Mouse (Mus musculus) kidney, postnatal 10 days (tissue): ENCODE results near the gene Rad17.
A peak's percentile ranks its signal among the peaks of the same experiment; 100 is the strongest.

ENCODE experiments used
- DNase-seq: peaks from one replicate; pipeline ENCODE4 v3.0.0; 2021; ENCODE audit warnings: mixed read lengths

Rad17 gene

DNA sequence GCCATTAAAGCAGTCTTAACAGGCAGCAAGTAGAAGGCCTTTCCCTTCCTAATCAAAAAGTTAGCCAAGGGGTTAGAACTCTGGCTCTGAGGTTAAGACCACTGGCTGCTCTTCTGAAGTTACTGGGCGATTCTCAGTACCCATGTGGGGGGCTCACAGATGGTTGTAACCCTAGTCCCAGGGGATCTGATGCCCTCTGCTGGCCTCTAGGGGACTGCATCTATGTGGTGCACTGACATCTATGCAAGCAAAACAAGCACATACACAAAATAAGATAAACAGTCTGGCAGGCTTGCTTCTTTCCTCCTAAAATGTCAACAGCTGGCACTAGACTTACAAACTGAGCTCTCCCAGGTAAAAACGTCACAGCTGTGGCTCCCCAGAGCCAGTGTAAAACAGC lies 37.9 kb downstream of the Rad17 start:
- DNase-seq: no peak

DNA sequence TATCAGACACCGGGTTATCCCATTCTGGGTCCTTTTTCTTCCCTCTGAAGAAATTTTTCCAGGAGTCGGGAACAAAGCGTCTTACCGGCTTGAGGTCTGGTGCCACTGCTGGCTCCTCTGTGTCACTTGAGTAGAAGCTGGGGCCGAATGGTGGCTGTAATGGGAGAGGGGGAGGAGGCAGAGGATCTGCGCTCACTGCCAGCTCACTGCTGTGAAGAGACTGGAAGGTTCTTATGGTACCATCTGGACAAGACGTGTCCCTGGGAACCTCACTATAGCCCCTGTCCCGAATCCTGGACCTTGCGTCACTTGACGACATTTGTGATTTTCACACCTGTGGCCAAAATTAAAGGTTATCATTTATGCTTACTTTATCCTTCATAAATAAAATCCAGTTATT lies 38.6 kb downstream of the Rad17 start:
- no peak for DNase-seq

DNA sequence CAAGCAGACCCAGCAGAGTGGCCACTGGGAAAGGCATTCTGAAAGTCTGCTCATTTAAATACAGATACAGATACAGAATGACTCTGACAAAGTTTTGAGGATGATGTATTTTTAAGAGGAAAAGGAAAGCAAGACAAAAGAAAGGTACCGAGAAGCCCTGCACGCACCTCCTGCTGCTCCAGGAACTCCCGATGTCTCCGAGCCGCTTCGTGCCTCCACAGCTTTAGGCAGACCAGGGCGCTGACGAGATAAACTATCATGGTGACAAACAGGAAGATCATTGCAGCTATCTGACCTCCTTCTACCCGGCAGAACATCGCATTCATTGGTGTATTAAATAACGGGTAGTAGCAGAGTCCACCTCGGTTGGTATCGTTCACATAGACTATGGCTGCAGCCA lies 39.6 kb downstream of the Rad17 start:
- DNase-seq: no peak

DNA sequence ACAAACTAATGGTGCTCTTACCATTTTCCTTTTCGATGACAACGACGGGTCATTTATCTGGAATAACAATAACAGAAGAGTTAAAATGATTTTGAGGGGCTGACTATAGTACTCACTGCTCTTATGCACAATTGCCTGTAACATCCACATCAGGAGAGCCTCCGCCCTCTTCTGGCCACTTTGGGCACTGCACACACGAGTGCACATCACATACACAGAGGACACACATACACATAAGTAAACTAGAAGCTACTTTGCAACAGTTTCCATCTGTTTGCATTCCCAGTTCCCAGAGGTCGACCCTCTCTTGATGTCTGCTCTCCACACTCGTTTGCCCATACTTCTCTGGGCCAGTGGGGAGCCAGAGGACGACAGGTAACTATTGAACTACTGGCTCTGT lies 43.1 kb downstream of the Rad17 start:
- no peak for DNase-seq

DNA sequence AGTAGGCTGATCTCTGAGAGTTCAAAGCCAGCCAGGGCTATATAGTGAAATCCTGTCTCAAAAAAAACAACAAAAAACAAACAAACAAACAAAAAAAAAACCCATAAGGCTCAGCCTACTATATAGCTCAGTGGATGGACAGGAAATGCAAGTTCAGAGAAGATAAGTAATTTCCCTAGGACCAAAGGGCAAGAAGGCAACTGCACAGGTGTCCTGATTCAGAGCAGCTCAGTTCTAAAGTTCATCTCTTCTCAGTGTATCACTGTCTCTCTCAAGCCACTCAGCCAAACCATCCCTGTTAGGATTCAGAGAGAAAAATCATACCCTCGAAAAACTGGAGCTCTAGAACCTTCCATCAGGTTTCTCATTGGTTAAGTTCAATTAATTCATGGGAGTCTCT lies 45.0 kb downstream of the Rad17 start:
- no peak for DNase-seq

DNA sequence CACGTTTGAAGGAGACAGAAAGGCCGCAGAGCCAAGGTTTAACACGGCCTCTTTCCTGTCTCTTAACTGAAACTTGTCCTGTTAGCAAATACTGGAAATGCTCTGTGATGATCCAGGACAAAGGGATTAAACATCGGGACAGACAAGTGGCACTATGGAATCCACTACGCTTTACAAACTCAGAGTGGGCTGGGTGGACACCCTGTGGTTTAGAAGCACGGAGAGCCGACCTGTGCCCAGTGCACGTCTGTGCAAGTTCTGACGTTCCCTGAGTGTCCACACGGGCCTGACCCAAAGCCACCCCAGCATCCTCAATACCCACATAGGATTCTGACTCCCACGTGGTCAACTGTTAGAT lies 47.1 kb downstream of the Rad17 start:
- DNase-seq: no peak

DNA sequence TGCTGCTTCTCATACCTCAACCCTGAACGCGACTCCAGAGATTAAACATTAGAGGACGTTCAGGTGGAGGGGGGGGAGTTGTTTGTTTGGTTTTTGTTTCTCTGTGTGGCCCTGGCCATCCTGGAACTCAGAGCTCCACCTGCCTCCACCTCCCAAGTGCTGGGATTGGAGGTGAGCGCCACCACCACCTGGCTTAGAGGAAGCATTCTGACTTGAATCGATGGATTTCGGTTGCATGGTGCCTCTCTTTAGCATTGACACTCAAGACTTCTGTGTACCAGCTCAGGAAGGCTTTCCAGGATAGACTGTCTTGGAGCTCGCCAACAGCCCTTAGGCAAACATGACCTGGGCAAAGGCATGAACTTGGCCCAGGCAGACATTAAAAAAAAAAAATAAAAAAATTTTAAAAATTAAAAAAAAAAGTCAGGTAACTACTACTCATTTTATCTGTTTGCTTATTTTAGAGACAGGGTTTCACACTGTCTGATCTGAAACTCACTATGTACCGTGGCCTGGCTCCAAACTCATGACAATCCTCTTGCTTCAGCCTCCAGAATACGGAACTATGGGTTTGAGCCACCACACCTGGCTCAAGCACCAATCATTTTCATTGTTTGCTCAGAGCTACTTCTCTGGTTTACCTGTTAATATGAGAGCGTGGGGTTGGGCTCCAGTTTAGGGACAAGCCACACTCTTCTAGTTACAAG lies 47.7 kb downstream of the Rad17 start:
- DNase-seq: no peak

DNA sequence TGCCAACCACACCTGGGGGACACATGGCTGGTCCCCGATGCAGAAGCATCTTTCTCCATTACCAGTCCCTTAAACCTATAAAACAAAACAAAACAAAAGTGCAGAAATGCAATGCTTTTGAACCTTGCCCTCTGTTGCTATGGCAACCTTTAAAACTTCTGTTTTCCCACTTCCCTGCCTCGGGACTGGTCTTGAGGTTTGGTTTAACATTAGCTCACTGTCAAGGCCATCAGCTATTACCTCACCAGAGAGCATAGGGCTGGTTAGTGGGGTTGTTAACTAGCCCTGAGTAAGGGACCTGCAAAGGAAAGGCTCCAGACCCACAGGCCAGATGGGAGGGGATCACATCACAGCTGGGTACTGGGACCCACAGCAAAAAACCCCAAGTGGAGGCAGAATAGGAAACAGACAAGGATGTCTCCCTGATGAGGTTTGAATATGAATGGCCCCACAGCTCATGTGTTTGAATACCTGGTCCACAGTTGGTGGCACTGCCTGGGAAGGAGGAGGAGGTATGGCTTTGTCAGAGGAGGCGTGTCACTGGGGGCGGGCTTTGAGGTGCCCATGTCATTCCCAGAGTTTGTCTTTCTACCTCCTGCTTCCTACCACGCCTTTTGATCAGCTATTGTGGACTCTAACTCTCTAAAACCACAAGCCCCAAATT lies 48.5 kb downstream of the Rad17 start:
- peak; percentile 48 for DNase-seq

DNA sequence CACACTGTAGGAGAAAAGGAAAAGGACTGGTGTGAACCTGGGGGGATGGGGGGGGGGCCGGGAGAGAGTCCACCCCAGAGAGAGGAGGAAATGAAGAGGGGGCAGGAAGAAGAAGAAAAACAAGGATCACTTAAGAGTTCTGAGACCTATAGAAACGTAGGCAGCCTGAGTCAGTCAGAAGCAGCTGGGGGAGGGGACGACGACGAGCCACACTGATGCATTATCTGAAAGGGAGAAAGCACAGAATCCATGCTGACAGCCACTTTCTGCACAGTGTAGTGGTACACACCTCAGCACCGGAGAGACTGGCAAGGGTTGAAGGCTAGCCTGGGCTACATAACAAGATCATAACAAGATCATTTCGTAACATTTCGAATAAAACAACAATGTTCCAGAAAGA lies 49.8 kb downstream of the Rad17 start:
- no peak for DNase-seq

DNA sequence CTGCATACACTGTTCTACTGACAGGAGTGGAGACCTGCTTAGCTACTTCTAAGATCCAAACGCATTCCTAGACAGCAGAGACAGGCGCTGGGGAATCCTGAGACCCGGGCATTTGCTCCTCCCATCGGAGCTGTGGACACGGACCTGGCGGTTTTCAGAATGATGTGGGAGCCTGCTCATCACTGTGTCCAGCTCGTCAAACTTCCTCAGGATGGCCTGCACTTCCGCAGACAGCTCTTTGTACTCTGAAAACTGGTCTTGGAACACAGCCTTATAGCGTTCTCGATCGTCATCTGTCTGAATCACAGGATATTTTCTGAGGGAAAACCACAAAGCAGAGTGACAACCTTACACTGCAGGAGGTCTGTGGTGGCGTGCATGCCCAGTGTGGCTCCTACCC lies 50.5 kb downstream of the Rad17 start:
- DNase-seq: no peak

DNA sequence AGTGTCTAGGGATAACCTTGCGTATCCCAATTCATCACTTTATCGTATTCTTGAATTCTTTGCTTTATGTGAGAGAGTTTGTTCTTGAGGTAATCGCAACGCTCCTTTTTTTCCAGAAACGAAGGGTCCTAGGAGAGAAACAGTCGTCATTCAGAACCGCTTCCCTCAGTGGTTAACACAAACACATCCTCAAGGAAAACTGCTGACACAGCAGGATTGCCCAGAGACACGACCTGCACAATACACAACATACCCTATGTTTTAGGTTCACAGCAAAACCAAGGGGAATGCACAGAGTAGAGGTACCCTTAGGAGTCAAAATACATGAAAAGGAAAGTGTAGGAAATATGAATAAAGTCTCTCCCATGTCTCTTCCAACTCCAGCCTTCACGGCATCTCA lies 53.6 kb downstream of the Rad17 start:
- DNase-seq: no peak

DNA sequence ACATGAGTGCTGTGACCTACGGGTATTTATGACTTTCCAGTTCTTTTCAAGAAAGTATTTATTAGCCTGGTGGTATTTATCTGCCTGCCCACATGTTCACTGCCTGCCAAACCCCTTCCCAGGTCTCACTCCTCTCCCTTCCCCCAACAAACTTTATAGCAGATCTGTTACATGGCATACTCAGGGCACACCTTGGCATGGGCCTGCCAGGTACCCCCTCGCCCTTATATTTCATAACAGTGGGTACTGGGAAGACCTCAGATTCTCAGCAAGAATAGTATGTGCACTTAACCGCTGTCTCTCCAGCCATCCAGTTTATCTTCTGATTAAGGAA lies 55.3 kb downstream of the Rad17 start:
- DNase-seq: no peak

DNA sequence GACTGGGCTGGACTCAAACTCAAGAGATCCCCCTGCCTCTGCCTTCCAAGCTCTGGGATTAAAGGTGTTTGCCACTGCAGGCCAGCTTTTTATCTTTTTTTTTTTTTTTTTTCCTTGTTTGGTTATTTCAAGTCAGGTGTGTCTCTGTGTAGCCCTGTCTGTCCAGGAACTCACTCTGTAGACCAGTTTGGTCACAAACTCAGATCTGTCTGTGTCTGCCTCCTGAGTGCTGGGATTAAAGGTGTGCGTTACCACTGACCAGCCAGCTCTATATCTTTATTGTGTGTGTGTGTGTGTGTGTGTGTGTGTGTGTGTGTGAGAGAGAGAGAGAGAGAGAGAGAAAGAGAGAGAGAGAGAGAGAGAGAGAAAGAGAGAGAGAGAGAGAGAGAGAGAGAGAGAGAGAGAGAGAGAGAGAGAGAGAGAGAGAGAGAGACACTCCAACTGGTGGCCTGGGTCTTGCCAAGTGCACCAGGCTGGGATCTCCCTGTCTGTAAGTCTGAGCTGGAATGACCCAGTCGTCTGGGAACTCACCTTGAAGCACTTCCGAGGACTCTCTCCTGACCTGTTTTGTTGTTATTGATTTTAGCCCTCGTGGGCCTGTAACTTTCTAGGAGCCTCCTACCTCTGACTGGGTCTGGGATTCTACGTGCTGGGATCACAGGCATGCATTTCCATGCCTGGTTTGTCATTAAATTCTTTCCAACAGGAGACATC lies 55.9 kb downstream of the Rad17 start:
- peak; percentile 14 for DNase-seq

DNA sequence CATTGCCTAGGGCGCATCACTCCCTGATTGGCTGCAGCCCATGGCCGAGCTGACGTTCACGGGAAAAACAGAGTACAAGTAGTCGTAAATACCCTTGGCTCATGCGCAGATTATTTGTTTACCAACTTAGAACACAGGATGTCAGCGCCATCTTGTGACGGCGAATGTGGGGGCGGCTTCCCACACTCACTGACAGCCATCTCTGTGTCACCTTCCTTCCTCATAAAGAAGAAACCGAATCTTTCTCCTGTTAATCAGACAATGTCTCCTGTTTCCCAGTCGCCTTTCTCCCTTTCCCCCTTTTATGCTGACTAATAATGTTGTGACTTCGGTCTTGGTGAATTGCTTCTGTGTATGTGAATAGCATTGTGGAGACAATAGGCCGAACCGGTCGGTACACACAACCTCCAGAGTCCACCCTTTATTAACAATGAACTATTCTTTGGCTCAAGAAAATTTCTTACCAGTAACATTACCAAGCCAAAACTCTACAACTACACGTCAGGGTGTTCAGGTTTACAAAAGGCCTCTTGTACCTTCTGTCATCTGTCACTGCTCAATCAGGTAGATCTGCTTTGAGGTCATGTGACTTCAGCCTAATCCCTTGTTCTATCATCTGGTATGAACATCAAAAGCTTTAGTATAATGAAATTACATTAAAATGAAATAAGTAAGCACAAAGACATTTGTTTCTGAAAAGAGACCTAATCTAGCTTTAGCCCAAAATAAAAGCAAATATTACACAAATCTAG lies 56.6 kb downstream of the Rad17 start:
- DNase-seq: peak; percentile 59

DNA sequence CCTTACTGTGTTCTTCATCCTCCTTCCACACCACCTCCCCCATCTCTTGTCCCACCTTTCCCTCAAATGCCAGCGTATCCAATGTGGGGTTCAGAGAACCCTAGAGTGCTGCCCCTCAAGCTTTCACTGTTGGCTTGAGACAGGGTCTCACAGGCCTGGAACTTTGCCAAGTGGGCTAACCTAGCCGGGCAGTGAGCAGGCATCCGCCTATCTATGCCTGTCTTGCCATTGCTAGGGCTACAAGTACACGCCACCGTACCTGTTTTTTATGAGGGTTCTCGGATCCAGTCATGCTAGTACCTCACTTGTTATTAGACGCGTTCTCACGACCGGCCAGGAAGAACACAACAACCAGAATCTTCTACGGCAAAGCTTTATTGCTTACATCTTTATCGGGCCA lies 62.2 kb downstream of the Rad17 start:
- no peak for DNase-seq

DNA sequence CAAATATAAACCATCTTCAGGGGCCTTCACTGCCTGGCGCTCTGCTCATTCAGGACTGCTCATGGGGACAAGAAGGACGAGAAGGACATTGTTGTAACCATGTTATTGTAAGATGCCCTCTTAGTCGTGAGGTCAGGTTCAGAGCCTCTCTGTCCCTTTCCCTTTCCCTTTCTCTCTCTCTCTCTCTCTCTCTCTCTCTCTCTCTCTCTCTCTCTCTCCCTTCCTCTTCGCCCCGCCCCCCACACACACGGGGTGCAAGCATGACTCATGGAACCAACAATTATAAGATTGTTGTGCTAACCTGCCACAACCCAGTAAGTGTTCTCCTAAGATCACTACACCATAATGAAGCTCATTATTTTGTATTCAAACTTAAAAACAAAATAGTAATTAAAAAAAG lies 68.7 kb downstream of the Rad17 start:
- no peak for DNase-seq

DNA sequence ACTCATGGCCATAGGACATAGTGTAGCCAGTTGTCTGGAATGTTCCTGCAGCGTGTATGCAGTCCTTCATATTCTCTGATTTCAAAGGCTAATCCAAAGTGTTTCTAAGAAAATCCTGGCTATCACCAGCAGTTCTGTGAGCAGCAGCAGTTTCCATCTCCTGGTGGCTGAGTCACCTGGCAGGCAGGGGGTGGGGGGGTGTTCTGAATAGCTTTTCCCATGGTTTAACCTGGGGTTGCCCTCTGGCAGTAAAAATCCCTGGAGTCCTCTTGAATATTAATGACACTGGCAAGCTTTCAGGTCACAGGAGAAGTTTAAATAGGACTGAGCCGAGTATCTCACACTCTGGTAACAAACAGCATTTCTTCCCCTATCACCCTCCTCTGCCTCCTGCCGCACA lies 69.2 kb downstream of the Rad17 start:
- peak; percentile 59 for DNase-seq

DNA sequence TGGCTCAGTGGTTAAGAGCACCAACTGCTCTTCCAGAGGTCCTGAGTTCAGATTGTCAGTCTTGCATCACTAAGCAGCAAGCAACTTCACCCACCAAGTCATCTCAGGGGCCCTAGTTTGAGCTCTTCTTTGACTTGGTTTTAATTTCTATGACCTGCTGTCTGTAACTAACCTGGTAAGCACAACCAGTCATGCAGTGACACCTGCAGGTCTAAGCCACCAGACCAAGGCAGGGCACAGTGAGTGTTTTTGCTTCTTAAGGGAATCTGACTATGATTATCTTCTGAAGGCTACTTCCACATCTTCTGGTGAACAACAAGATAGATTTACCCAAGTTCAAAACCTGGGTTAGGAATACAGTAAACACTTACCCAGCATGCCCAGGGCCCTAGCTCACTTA lies 70.9 kb downstream of the Rad17 start:
- peak; percentile 34 for DNase-seq

DNA sequence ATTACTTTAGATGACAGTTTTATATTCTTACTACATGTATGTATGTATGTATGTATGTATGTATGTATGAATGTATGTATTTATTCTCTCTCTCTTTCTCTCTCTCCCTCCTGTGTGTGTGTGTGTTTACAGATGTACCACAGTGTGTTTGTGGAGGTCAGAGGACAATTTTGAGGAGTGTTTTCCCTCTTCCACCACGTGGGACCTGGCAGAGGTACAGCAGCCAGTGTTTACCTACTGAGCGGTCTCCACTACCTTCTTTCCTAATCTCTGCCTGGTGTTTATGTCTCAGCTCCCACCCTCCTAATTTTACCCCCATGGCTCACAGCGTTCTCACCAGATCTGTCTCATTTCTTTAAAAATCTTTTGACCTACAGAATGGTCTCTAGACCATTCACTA lies 71.6 kb downstream of the Rad17 start:
- no peak for DNase-seq

DNA sequence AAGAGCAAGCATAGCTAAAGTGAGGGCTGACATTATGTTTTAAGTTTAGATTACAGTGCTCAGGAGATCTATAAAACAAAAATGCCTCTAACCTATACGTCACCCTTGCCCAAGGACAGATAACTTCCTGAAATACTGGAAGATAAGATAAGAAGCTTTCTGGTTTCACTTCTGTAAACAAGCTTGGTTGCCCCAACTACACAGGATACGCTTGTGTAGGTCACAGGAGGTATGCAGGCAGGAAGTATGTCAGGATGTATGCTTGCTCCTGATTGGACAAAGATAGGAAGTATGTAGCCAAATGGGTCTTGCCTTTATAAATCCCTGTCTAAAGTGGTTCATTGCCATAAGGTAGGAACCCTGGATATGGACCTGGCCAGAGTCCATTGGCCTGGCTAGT lies 74.9 kb downstream of the Rad17 start:
- DNase-seq: no peak

DNA sequence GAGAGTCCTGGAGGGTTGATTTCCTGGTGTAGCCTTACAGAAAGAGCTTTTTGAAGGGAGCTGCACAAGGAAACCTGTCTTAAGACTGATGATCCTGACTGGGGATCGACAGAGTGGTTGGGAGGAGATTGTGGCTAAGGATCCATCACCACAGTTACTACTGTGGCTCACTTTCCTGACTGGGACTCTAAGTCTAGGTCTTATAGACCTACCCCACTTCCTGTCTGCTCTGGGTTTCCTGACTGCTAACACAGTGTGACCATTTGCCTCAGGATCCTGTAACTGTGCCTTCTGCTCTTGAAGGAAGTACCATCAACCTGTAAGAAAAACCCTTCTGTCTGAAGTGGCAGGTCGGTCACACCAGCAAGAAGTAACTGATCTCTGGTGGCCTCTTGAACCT lies 80.1 kb downstream of the Rad17 start:
- DNase-seq: no peak

DNA sequence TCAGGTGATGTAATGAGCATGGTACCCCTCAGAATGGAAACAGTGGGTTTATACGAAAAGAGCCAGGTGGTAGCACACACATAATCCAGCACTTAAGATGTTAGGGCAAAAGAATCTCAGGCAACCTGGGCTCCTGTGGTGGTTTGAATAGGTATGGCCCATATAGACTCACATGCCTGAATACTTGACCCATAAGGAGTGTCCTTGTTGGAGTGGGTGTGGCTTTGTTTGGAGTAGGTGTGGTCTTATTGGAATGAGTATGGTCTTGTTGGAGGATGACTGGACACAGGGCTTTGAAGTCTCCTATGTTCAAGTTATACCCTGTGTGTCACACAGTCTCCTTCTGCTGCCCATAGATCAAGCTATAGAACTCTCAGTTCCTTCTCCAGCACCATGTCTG lies 82.5 kb downstream of the Rad17 start:
- DNase-seq: no peak
